Mouse (Mus musculus) lung, postnatal 14 days (tissue): ENCODE measurements around the gene Ppargc1a.

Experiments used
- DNase-seq: peaks from one replicate; pipeline ENCODE4 v3.0.0; 2021

Ppargc1a gene

GRCm38 (mm10) chr5:51552483-51553091, 14.9 kb downstream of the Ppargc1a start:
- DNase-seq: peak; percentile 66

GRCm38 (mm10) chr5:51551852-51552482, 15.6 kb downstream of the Ppargc1a start:
- DNase-seq: peak; percentile 35

- DNase-seq: no peak
Observed at GRCm38 (mm10) chr5:51547442-51548035, 20.0 kb downstream of the Ppargc1a start.

GRCm38 (mm10) chr5:51546817-51547216, 20.7 kb downstream of the Ppargc1a start:
- DNase-seq: no peak

- no peak for DNase-seq
Observed at GRCm38 (mm10) chr5:51545133-51546049, 22.1 kb downstream of the Ppargc1a start.

GRCm38 (mm10) chr5:51544141-51544735, 23.3 kb downstream of the Ppargc1a start:
- no peak for DNase-seq

- DNase-seq: no peak
Observed at GRCm38 (mm10) chr5:51541557-51541956, 26.0 kb downstream of the Ppargc1a start.

GRCm38 (mm10) chr5:51540816-51541215, 26.7 kb downstream of the Ppargc1a start:
- no peak for DNase-seq

GRCm38 (mm10) chr5:51539563-51539962, 28.0 kb downstream of the Ppargc1a start:
- DNase-seq: no peak

GRCm38 (mm10) chr5:51538319-51538718, 29.2 kb downstream of the Ppargc1a start:
- DNase-seq: no peak

- DNase-seq: no peak
Observed at GRCm38 (mm10) chr5:51537646-51538030, 29.9 kb downstream of the Ppargc1a start.

GRCm38 (mm10) chr5:51537009-51537645, 30.4 kb downstream of the Ppargc1a start:
- no peak for DNase-seq

- no peak for DNase-seq
Observed at GRCm38 (mm10) chr5:51534456-51534855, 33.1 kb downstream of the Ppargc1a start.

GRCm38 (mm10) chr5:51531286-51531685, 36.2 kb downstream of the Ppargc1a start:
- no peak for DNase-seq

- DNase-seq: no peak
Observed at GRCm38 (mm10) chr5:51529444-51529843, 38.1 kb downstream of the Ppargc1a start.

- no peak for DNase-seq
Observed at GRCm38 (mm10) chr5:51528165-51528498, 39.4 kb downstream of the Ppargc1a start.

GRCm38 (mm10) chr5:51527498-51528164, 39.9 kb downstream of the Ppargc1a start:
- DNase-seq: no peak

GRCm38 (mm10) chr5:51525858-51526257, 41.7 kb downstream of the Ppargc1a start:
- DNase-seq: no peak

GRCm38 (mm10) chr5:51520807-51521206, 46.7 kb downstream of the Ppargc1a start:
- DNase-seq: no peak

- no peak for DNase-seq
Observed at GRCm38 (mm10) chr5:51517440-51518187, 49.9 kb downstream of the Ppargc1a start.

- DNase-seq: no peak
Observed at GRCm38 (mm10) chr5:51504654-51505053, 62.9 kb downstream of the Ppargc1a start.
